Mouse (Mus musculus) cerebellum, postnatal 14 days (tissue): ENCODE data around the gene Sertad4.

ENCODE experiments used
- DNase-seq, 2 experiments: peaks; one replicate each; pipeline ENCODE4 v3.0.0; 2021; ENCODE audit warnings: mixed read lengths in 2 of 2

Sertad4 gene

DNA sequence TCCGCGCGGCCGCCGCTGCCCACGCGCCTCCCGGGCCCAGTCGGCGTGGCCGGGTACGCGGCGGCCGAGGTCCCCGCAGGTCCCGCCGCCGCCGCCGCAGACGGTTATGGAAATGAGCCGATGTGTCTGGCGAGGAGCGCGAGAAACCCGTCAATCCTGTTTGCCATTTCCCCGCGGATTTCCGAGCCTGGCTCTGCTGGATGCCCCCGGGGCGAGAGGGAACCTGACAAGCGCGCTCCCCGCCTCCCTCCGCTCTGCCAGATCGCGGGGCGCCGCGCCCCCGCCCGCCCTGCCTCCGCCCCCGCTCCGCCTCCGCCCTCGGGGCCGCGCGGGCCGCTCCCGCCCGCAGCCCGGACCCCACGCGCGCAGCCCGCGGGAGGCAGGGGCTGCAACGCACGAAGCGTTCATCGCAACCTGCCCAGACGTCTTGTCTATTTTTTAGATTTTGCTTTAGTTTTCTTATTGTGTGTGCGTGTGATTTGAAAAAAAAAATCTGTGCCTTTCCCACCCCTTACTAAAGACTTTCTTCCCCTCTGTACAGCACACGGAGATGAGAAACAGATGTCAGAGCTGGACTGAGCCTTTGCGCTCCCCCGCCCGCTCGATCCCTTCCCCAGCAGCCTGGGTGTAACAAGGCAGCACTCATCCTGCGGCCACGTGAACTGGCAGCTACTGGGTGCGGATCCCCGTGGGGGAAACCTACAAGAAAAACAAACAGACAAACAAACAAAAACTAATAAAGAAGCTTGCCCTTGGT lies at the start of gene Sertad4:
Gene Sertad4, minus strand, starts transcription at position 283 of the 757 bp plus-strand sequence.
- DNase-seq: peak; percentile 69 to 77

DNA sequence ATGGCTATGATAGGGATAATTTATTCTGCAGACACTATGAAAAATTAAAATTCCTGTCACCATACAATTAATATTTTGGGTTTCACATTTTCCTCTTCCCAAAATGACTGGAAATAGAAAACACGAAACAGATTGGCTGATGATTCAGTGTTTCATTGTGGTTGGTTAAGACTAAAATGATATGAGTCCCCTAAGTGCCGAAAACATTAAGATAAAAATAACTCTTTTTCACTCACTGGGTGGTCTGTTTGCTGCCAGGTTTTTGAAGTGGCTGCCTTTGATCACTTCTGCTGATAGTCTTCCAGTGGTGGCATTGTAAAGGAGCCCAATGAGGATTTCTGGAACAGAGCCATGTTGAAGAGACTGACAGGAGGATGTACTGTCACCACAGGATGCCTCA lies 46.0 kb upstream of the Sertad4 start:
- DNase-seq: no peak

DNA sequence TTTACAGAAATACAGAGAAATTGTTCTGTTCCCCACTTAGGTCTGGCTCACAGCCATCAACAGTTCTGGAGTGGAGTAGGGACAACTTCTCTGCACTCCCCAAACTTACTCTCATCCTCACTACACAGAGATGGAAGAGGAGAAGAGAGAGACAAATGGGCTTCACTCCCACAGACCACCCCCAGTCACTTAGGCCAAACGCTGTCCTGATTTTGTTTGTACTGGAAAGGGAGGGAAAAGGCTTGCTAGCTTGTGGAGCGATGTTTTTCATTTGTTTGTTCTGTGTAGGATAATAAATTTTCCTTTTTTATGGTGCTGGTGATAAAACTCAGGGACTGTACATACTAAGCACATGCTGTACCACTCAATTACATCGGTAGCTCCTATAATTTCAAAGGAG lies 45.4 kb upstream of the Sertad4 start:
- DNase-seq: no peak

DNA sequence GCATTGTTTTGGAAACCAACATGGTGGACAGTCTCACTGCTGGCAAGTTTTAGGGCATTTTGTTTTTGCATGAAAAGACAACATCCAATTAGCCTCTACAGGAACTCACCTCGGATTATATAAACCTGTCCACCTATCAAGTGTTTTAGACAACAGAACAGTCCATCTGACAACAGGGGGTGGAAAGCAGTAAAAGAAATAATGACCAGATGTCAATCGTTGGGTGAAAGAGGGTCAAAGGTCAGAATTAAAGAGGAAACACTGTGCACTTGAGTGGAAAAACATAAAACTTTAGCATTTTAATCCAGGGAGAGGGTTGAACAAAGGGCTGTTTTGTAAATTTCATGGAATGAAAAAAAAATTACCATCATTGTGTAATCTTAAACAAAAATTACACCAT lies 43.2 kb upstream of the Sertad4 start:
- no peak for DNase-seq

DNA sequence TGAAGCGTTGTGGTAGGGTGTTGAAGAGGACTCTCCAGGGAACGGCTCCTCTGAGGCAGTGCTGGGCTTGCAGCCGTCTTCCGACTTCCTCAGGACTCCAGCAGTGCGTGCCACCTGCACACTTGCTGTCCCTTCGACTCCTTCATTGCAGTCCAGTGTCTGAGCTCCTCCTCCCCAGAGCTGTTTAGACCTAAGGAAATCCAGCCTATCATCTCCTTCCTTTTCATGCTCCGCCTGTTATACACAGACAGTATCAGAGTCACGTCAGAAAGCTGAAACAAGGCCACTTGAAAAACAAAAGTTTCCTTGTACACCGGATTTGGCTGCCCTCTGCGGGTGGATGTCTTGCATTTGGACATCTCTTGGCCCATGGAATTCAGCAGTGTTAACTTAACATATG lies 41.7 kb upstream of the Sertad4 start:
- DNase-seq: peak in 1 of 2 experiments; percentile 22

DNA sequence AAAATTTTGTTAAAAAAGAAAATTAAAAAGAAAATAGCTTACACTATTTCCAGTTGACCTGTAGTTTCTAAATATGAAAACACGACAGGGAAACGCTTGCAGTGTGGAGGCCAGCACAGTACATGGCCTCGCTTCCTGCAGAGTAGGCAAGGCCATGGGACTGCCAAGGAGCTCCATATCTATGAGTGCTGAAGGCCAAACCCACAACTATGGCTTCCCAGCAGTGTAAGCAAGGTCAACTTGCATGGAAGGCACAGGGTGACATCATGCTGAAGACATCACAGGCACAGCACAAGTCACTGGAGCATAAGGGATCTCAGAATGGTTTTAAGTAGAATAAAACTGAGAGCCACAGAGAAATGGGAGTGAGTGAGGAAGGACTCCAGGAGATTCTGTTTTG lies 40.5 kb upstream of the Sertad4 start:
- DNase-seq: no peak

DNA sequence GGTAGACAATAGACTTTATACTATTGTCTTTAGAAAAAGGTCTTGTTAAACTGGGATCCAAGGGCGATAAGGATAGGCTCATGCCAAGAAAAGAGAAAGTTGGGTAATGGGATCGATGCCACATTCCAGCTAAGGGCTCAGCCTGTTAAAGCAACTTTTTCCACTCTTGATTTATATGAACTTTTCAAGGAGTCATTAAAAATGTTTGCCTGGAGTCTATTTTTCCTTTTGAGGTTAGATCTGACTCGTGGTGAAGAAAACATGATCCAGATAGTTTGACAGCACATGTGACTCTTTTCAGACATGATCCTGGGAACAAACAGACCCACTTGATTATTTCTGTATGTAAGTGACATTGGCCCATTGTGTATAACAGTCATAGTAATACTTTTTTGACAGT lies 35.2 kb upstream of the Sertad4 start:
- DNase-seq: no peak

DNA sequence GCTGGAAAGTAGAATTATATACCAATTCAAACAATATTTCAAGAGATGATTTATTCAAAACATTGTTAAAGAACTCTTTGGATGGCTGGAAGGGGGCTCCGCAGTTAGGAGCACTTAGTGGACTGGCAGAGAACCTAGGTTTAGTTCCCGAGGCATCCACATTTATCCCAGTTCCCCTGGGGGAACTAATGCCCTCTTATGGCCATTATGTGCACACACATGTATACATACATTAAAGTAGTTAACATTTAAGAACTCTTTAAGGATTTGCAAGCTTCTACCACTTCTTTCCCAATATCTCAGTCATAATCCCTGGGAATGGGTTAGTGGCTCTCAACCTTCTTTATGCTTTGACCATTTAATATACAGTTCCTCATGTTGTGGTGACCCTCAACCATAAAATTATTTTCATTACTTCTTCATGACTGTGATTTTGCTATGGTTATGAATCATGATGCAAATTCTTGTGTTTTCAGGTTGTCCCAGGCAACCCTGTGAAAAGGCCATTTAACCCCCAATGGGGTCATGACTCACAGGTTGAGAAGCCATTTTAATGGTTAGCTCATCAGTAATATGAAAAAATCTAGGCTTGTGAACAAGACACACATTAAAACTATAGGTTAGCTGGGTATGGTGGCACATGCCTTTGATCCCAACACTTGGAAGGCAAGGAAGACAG lies 27.2 kb upstream of the Sertad4 start:
- no peak for DNase-seq

DNA sequence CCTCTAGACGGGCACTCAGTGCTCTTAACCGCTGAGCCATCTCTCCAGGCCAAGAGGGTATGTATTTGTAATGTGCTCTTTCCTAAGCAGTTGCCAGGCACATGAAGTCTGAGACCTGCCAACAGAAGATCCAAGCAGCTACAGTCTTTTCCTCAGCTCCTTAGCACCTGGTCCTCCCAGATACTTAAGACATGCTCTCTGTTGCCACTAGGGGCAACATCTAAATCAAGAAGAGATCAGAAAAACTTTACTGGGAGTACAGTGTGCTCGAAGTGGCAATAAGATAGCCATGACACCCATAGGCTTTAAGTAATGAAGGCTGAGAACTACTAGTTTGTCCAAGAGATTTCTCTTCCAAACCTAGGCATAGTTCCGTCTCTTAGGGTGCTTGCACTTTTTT lies 24.6 kb upstream of the Sertad4 start:
- no peak for DNase-seq

DNA sequence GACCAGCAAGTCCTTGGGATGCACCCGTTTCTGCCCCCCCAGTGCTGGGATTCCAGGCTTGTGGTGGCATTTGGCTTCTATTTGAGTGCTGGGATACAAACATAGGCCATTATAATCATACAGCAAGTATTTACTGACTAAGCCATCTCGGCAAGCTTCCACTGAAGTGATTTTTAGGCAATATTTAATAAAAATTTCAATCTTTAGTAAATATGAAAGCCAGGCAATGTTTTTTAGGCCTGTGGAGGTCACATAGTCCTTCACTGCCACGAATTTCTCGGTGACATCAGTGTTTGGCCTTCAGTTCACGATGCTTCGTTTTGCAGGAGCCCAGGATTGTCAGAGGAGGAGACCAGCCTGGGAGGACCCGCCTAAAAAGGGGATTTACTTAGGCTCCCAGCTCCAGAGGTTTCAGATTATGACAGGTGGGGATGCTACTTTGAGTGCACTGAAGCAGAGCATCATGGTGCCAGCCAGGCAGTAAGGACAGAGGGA lies 23.6 kb upstream of the Sertad4 start:
- no peak for DNase-seq

DNA sequence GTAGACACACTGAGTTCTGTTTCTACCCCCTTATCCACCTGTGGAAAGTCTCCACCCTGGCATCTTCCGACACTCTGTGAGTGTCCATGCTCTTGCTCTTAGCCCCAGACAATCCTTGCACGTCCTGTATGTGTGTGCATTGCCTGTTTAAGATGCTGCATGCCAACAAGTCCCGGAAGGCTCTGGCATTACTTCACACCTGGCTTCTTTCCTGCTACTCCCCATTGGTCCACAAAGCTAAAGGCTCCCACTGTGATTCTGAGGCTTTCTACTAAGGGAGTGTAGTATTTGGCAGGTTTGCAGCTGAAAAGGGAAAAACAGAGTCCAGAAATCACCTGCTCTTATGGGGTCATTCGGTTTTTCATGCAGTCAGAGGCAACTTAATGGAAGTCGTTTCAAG lies 17.3 kb upstream of the Sertad4 start:
- DNase-seq: peak; percentile 69 to 78

DNA sequence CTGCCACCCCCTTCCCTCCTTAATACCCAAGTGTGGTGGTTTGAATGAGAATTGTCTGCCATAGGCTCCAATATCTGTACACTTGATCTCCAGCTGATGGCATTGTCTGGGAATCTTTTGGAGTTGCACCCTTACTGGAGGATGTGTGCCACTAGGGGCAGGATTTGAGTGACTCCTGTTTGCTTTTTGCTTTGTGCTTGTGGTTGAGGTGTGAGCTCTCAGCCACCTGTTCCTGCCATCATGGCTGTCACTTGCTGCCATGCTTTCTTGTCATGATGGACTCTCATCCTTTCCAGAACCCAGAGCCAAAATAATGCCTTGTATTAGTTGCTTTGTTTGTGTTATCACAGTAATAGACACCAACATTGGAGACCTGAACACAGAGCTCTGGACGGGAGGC lies 14.2 kb upstream of the Sertad4 start:
- no peak for DNase-seq

DNA sequence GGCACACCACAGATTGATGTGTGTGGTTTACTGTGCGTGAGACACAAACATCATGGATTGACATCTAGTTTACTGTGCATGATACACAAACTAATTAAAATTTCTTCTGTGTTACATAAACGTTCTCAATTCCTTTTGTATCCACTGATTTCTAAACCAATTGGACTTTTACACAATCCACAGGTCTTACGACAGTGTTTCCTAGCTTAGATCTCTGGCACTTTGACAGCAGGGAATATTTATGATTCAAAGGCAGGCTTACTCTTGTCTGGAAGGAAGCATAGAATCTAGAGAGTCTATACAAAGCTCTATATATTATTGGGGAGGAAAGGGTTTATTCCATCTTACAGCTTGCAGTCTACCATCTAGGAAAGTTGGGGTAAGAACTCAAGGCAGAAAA lies 8.9 kb upstream of the Sertad4 start:
- no peak for DNase-seq

DNA sequence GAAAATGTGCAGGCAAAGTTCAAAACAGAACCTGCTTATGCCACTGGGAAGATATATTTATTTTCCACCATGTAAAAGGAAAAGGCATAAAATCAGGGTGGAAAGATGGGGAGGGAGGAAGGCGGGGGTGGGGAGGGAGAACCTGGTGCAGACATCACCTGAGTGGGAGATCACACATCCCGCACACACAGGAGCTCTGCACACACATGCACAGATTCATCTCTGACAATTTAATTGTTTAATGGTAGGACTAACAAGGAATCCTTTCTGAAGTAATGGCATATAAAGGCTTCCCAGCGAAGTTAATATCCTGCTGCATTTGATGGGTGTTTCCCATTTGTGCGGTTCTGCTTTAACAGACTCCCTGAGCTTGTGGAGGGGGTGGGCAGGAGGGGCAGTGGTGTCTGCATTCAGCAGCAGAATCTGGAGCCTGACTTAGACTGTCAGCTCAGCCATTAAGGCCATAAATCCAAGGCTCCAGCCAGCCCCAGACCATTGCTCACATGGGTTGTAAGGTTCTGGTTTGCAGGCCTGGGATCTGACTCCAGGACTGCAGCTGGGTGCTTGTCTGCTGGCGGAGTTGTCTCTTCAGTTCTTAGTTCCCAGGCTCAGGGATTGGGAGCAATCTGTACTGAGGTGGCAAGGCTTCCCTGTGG lies 5.9 kb upstream of the Sertad4 start:
- DNase-seq: no peak

DNA sequence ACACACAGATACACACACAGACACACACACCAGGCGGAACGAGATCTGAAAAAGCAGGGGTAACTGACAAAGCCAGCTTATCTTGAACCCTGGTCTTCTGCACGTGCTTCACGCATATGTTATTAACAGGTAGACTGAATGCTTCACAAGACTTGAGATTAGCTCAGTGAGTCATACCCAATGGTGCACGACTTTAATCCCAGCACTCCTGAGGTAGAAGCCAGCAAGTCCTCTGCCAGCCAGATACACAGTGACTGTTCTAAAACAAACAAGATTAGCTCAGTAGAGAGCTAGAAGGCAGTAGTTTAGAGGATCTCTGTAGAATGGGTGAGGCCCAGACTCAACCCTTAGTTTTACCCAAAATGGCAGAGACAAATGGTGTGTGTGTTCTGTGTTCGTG lies 4.7 kb upstream of the Sertad4 start:
- DNase-seq: no peak

DNA sequence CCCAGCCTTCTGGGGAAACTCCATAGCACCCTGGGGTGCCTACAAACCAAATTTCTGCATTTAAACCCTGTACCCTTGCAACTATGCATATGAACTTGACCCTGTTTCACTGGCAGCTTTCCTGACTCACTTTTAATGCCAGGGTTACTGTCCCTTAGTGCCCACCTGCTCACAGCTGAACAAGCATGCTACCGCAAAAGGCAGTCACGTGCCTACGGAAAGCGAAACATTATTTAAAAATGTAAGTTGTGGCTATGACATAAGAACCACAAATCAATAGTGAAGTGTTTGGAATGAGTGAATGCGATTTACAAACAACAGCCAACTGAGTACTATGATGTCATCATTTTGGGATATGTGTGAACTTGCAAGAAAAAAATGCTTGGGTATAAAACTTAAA lies 2.0 kb upstream of the Sertad4 start:
- no peak for DNase-seq

DNA sequence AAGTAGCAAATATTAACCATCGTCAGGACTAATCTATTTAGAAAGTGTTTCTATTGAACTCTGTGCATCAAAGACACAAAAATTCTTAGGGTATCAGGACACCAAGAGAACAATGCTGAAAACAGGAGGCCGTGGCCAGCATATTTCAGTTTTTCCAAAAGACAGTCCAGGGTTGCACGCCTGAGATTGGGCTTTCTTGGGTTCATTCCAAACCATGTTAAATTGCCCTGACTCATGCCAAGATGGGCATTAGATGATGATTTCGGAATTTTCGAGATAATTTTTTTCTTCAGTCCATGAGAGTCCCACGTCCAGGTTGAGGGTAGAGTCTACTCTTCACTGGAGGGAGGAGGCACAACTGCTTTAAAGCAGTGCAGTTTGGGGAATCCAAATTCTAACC lies 1.4 kb upstream of the Sertad4 start:
- no peak for DNase-seq

DNA sequence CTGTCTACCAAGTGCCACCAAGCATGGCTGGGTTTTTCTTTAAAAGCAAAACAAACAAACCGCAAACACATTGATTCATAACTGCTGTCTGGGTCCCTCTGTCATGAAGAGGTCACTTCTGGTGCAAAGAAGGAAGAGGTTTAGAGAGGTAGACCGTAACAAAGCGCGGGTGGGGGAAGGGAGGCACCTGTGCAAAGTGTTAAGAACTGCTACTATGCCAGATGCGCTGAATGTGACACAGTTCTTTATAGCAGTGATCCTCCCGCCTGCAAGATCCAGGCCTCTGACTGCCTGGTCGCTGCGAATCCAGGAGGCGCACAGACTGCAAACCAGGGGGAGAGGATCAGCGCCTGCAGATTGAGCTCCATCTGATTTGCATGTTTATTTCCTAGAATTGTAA lies 855 bp upstream of the Sertad4 start:
- DNase-seq: peak; percentile 22 to 25

DNA sequence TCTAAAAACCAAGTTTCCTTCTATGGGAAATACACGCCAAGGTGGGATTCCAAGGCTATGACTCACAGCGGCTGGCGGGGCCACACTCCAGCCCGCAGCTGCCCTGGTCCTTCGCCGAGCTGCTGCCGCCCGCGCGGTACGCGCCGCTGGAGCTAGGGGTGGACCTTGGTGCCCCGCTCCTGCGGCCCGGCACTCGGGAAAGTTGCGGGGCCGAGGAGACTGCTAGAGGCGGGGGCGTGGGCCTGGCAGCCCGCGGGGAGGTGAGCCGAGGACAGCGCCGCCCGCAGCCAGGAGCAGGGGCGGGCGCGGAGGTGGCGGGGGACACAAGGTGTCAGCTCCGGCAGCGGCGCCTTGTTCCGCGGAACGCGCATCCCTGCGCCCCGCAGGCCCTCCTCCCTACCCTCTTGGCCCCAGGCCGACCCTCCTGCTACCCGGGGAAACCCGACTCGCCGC lies 711 bp downstream of the Sertad4 start:
- peak; percentile 66 to 68 for DNase-seq

DNA sequence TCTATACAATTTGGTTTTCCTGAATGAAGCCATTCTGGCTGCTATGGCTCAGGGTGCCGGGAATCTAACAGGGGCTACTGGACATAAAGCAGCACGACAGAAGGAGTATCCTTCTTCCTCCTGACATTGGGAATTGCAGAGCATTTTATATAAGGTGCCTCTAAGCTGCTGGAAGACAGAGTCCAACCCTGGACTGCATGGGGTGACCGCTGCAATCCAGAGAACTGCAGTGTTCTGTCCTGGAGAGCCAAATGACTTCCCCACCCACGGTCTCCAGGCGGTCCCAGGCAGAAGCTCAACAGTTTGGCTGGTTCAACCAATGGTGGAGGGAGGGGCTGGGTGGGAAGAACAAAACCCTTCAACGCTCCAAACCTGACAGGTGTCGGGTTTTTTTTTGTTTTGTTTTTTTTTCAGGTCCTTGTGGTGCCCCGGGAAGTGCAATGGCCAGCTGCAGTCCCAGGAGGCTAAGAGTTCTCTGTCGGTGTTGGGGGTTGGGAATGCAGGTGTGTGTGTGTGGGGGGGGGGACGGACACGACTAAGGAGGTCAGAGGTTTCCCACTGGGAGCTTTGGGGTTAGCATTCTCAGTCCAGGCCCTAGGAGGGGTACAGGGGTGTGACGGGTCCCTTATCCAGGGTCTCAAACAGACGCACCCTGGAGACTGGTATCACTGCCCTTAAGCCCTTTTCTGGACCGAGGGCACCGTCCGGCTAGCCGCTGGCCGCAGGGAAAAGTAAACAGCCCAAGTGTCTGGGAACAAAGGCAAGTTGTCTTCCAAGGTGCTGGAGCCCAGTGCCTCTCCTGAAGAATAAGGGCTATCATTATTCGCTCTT lies 1.4 kb downstream of the Sertad4 start:
- DNase-seq: peak; percentile 17 to 23

DNA sequence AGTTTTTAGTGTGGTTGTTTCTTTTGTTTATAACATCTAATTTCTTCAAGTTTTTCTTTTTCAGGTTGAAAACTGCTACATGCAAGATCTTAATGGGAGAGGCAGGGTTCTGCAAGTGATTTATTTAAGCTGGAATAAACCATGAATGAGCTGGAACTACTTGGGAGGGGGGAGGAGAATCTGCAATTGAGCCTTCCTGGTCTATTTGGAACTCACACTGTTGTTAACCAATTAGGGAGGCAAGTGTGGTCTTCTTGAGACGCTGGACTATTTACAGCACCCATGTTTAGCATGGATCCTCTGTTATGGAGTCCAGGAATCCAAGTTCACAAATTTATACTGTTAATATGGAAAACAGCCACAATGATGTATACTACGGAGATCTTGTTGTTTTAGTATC lies 2.1 kb downstream of the Sertad4 start:
- DNase-seq: no peak

DNA sequence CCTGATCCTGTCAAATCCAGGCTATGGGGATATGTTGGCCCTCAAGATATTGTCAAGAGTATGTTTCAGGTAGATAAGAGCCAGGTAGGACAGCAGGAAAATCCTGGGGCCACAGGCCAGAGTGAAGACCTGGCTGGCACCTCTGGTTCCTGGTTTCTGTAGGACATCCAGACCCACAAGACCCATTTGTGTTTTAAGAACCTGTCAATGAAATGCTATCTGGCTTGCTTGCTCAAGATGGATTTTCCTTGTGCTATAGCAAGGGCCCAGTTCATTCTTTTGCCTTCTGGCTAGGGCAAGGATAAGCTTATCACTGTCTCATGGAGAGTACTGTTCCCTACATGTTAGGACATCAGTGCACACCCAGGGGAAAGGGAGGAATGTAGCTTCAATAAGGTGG lies 3.5 kb downstream of the Sertad4 start:
- DNase-seq: no peak

DNA sequence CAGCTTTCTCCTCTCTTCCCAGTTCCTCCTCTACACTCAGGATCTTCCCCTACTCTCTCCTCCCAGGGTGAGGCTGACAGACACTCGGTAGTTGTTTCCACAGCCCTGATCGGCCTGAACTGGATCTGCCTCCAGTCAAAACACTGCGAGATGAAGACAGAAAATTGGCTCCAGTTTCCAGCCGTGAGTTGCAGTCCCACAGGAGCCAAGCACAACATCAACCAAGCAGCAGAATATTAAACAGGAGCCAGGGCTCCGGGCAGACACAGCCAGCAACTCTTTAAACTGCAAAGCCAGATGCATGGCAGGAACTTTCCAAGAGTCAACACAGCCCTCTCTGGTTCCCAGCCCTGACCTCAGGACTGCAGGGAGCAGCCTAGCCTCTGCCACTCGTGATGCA lies 3.9 kb downstream of the Sertad4 start:
- peak in 1 of 2 experiments; percentile 12 for DNase-seq
